Mouse (Mus musculus): ENCODE measurements around the gene Esrrb. TPM values are rescaled to one million over a fixed set of nuclear protein-coding genes. Genes with fewer than 3 reads are reported as not detected.

The Esrrb gene
- polyA plus RNA-seq, 1 experiment from 2014 or later, result 2.2 TPM

- no peaks in the 10 kb centered on the region for H3K9me3 ChIP-seq (replicated peaks; ENCODE audit: control insufficient read depth, low read length)
These were observed 1.5 kb upstream of the Esrrb start for GRCm38 (mm10) chr12:86359406-86359805.

DNA sequence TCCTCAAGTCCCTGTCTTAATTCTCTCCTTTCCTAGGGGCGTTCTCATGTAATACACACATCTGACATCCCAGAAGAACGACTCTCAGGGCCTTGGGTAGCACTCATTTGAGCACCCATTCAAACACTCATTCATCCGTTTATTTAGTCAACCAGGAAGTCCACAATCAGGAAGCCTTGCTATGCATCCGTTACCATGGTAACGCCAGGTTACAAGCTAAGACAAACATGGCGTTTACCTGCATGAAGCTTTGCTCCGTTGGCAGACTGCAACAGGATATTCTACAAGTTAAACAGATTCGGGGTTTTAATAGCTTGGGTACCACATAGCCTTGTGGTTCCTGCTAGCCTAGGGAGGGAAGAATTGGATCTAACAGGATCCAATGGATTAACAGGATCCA is 1.0 kb upstream of the Esrrb start:
- WGBS, result 79% methylated on average over 8 of the region's 8 CpGs
- no peak for ATAC-seq (replicated peaks; ENCODE audit: extremely low read depth, insufficient read depth, low FRiP score)

More at GRCm38 (mm10) chr12:86359406-86359805, 1.5 kb upstream of the Esrrb start:
- H3K9ac ChIP-seq (ENCODE audit: low read length), result no peak overlapping the region
- H3K4me2 ChIP-seq (ENCODE audit: low read depth, low read length), result no peak overlapping the region
- H3K27ac ChIP-seq (ENCODE audit: low read length), result no peak overlapping the region
- H3K27me3 ChIP-seq (ENCODE audit: control insufficient read depth, insufficient read depth, low read length), result no peaks in the 10 kb centered on the region
- 31% methylated on average over 6 of the region's 6 CpGs for WGBS
- no peak overlapping the region for H3K4me3 ChIP-seq (ENCODE audit: low read length)
- peaks cover 11% of the 10 kb centered on the region for H3K4me1 ChIP-seq (ENCODE audit: control insufficient read depth, insufficient read depth, low read length)
- H3K36me3 ChIP-seq (ENCODE audit: control insufficient read depth, insufficient read depth), result no peaks in the 10 kb centered on the region
- ATAC-seq (replicated peaks; ENCODE audit: extremely low read depth, insufficient read depth, low FRiP score), result no peak

DNA sequence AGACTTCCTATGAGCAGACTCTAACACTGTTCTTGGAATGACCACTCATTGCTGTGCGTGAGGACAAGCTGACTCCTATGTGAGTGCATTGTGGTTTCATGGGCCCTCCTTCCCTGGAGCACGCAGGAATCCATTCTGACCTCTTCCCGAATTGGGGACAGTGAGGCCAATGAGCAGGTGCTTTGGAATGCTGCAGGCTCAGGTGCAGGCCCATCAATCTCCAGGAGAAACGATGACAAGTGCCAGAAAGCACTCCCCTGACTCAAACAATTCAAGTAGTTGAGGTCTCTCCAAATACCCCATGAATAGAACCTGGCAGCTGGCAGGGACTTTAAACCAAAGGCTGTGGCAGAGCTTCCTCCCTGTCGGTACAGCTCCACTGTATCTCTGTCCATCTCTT is 3.4 kb downstream of the Esrrb start:
- H3K27me3 ChIP-seq (ENCODE audit: control insufficient read depth, insufficient read depth, low read length), result no peaks in the 10 kb centered on the region
- H3K4me1 ChIP-seq (ENCODE audit: control insufficient read depth, insufficient read depth, low read length), result peaks cover 11% of the 10 kb centered on the region
- no peak for ATAC-seq (replicated peaks; ENCODE audit: extremely low read depth, insufficient read depth, low FRiP score)
- no peak overlapping the region for H3K27ac ChIP-seq (ENCODE audit: low read length)
- no peaks in the 10 kb centered on the region for H3K9me3 ChIP-seq (replicated peaks; ENCODE audit: control insufficient read depth, low read length)
- no peak overlapping the region for H3K9ac ChIP-seq (ENCODE audit: low read length)
- H3K36me3 ChIP-seq (ENCODE audit: control insufficient read depth, insufficient read depth), result no peaks in the 10 kb centered on the region
- WGBS, result 17% methylated on average over 5 of the region's 5 CpGs
- H3K4me3 ChIP-seq (ENCODE audit: low read length), result no peak overlapping the region
- H3K4me2 ChIP-seq (ENCODE audit: low read depth, low read length), result no peak overlapping the region

More for the DNA sequence above, 1.0 kb upstream of the Esrrb start:
- Histone ChIP-seq H3K9me3 (replicated peaks; ENCODE audit: control insufficient read depth, low read length) (no peaks in the 10 kb centered on the region), H3K9ac (ENCODE audit: low read length) (no peak overlapping the region), H3K4me2 (ENCODE audit: low read depth, low read length) (no peak overlapping the region), H3K4me1 (ENCODE audit: control insufficient read depth, insufficient read depth, low read length) (peaks cover 11% of the 10 kb centered on the region), H3K27me3 (ENCODE audit: control insufficient read depth, insufficient read depth, low read length) (no peaks in the 10 kb centered on the region), H3K4me3 (ENCODE audit: low read length) (no peak overlapping the region), H3K27ac (ENCODE audit: low read length) (no peak overlapping the region), H3K36me3 (ENCODE audit: control insufficient read depth, insufficient read depth) (no peaks in the 10 kb centered on the region)

GRCm38 (mm10) chr12:86364756-86365155 is 3.8 kb downstream of the Esrrb start:
- Histone ChIP-seq H3K4me2 (ENCODE audit: low read depth, low read length) (no peak overlapping the region), H3K9ac (ENCODE audit: low read length) (no peak overlapping the region), H3K4me1 (ENCODE audit: control insufficient read depth, insufficient read depth, low read length) (peaks cover 11% of the 10 kb centered on the region), H3K36me3 (ENCODE audit: control insufficient read depth, insufficient read depth) (no peaks in the 10 kb centered on the region), H3K27ac (ENCODE audit: low read length) (no peak overlapping the region), H3K27me3 (ENCODE audit: control insufficient read depth, insufficient read depth, low read length) (no peaks in the 10 kb centered on the region), H3K4me3 (ENCODE audit: low read length) (no peak overlapping the region), H3K9me3 (replicated peaks; ENCODE audit: control insufficient read depth, low read length) (no peaks in the 10 kb centered on the region)
- ATAC-seq (replicated peaks; ENCODE audit: extremely low read depth, insufficient read depth, low FRiP score), result no peak
- 41% methylated on average over 5 of the region's 5 CpGs for WGBS

- H3K4me1 ChIP-seq (ENCODE audit: control insufficient read depth, insufficient read depth, low read length), result no peaks in the 10 kb centered on the region
- no peaks in the 10 kb centered on the region for H3K36me3 ChIP-seq (ENCODE audit: control insufficient read depth, insufficient read depth)
- no peak overlapping the region for H3K4me2 ChIP-seq (ENCODE audit: low read depth, low read length)
- no peak overlapping the region for H3K4me3 ChIP-seq (ENCODE audit: low read length)
- H3K27me3 ChIP-seq (ENCODE audit: control insufficient read depth, insufficient read depth, low read length), result no peaks in the 10 kb centered on the region
- no peaks in the 10 kb centered on the region for H3K9me3 ChIP-seq (replicated peaks; ENCODE audit: control insufficient read depth, low read length)
- no peak overlapping the region for H3K27ac ChIP-seq (ENCODE audit: low read length)
- ATAC-seq (replicated peaks; ENCODE audit: extremely low read depth, insufficient read depth, low FRiP score), result no peak
- 86% methylated on average over 17 of the region's 17 CpGs for WGBS
- H3K9ac ChIP-seq (ENCODE audit: low read length), result no peak overlapping the region
These were observed 9.9 kb downstream of the Esrrb start for GRCm38 (mm10) chr12:86370611-86371383.

DNA sequence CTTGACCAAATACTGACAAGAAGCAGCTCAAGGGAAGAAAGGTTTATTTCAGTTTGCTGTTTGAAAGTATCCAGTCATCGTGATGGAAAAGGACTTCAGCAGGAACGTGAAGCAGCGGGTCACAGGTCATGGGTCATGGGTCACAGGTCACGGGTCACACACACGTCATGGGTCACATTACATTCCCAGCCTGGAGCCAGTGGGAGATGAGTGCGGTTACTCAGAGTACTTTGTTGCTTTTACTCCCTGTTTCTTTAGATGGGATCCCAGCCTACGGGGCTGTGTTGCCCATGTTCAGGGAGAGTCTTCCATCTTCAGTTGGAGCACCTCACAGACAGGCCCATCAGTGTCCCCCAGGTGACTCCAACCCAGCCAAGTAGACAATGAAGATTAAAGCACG is 13.4 kb downstream of the Esrrb start:
- H3K27ac ChIP-seq (ENCODE audit: low read length), result no peak overlapping the region
- H3K4me1 ChIP-seq (ENCODE audit: control insufficient read depth, insufficient read depth, low read length), result no peaks in the 10 kb centered on the region
- H3K9ac ChIP-seq (ENCODE audit: low read length), result no peak overlapping the region
- 72% methylated on average over 8 of the region's 8 CpGs for WGBS
- no peaks in the 10 kb centered on the region for H3K27me3 ChIP-seq (ENCODE audit: control insufficient read depth, insufficient read depth, low read length)
- no peak overlapping the region for H3K4me3 ChIP-seq (ENCODE audit: low read length)
- no peaks in the 10 kb centered on the region for H3K36me3 ChIP-seq (ENCODE audit: control insufficient read depth, insufficient read depth)
- no peaks in the 10 kb centered on the region for H3K9me3 ChIP-seq (replicated peaks; ENCODE audit: control insufficient read depth, low read length)
- H3K4me2 ChIP-seq (ENCODE audit: low read depth, low read length), result no peak overlapping the region
- no peak for ATAC-seq (replicated peaks; ENCODE audit: extremely low read depth, insufficient read depth, low FRiP score)

DNA sequence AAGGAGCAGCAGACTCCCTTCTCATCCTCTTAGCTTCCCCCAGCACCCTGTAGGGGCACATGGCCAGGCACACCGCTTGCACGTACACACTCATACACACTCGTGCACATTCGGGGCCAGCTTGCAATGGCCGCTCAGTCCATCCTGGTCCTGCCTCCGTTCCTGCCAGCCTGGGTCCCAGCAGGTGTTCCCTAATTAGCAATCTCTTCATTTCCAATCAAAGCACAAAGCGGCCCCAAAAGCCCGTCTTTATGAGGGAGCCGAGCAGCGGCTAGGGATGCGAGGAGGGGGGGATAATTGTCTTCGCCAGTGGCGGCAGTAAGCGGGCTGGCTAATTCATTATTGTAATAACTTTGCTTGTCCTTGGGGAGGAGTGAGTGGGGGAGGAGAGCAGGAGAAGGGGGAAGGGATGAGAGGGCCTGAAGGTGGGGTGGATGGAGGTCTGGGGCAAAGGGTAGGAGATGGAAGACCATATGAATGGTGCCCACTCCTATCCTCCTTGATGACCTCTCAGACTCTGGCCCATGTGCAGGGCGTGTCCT is 18.8 kb downstream of the Esrrb start:
- Histone ChIP-seq H3K9me3 (replicated peaks; ENCODE audit: control insufficient read depth, low read length) (no peaks in the 10 kb centered on the region), H3K27me3 (ENCODE audit: control insufficient read depth, insufficient read depth, low read length) (no peaks in the 10 kb centered on the region), H3K4me1 (ENCODE audit: control insufficient read depth, insufficient read depth, low read length) (no peaks in the 10 kb centered on the region), H3K27ac (ENCODE audit: low read length) (no peak overlapping the region), H3K4me2 (ENCODE audit: low read depth, low read length) (no peak overlapping the region), H3K9ac (ENCODE audit: low read length) (no peak overlapping the region), H3K36me3 (ENCODE audit: control insufficient read depth, insufficient read depth) (no peaks in the 10 kb centered on the region), H3K4me3 (ENCODE audit: low read length) (no peak overlapping the region)
- ATAC-seq (replicated peaks; ENCODE audit: extremely low read depth, insufficient read depth, low FRiP score), result no peak
- WGBS, result 40% methylated on average over 15 of the region's 15 CpGs

DNA sequence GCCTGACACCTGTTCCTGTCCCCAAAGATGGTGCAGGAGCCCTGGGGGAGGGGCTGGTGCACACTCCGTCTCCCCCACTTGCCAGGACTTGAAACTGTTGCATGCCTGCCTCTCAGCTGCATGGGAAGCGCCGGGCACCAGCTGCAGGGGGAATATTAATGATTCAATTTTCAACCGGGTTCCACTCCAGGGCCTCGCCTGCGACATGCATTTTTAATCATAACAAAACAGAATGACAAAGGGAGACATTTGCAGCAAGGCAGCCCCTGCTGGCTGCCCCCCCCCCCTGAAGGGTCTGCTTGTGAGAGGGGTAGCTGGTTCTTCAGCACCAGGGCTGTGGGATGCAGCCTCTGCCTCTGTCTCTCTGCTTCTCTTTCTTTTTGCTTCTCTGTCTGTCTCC is 22.9 kb downstream of the Esrrb start:
- no peak for ATAC-seq (replicated peaks; ENCODE audit: extremely low read depth, insufficient read depth, low FRiP score)
- 34% methylated on average over 6 of the region's 6 CpGs for WGBS
- H3K4me1 ChIP-seq (ENCODE audit: control insufficient read depth, insufficient read depth, low read length), result no peaks in the 10 kb centered on the region

DNA sequence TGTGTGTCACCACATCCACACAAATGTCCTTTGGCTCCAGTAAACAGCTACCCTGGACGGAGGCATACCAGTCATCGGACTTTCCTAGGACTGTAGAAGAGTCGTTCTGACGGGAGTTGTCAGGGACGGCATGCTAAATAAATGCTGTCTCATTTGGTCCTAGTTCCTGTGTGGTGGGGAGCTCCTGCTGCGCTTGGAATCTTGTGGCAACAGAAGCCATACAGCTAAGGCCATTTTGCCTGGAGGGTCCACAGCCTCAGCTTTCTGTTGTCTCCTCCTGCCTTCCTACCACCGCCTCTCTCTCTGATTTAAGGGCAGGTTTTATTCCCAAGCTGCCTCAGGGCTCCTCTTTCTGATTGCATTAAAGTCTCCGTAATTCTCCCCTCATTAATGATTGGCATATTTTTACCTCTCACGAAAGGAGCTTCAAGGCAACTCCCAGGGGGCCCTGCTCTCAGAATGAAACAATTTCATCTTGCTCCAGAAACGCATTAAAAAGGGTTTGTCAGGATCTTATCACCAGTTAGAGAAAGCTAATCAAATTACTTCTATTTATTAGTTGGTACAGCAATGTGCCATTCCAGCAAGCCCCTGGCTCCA is 26.9 kb downstream of the Esrrb start:
- Histone ChIP-seq H3K27me3 (ENCODE audit: control insufficient read depth, insufficient read depth, low read length) (no peaks in the 10 kb centered on the region), H3K4me1 (ENCODE audit: control insufficient read depth, insufficient read depth, low read length) (no peaks in the 10 kb centered on the region), H3K36me3 (ENCODE audit: control insufficient read depth, insufficient read depth) (no peaks in the 10 kb centered on the region), H3K27ac (ENCODE audit: low read length) (no peak overlapping the region), H3K4me3 (ENCODE audit: low read length) (no peak overlapping the region), H3K9ac (ENCODE audit: low read length) (no peak overlapping the region), H3K4me2 (ENCODE audit: low read depth, low read length) (no peak overlapping the region), H3K9me3 (replicated peaks; ENCODE audit: control insufficient read depth, low read length) (no peaks in the 10 kb centered on the region)
- no peak for ATAC-seq (replicated peaks; ENCODE audit: extremely low read depth, insufficient read depth, low FRiP score)
- WGBS, result 70% methylated on average over 10 of the region's 10 CpGs

More for the DNA sequence above, 22.9 kb downstream of the Esrrb start:
- H3K9ac ChIP-seq (ENCODE audit: low read length), result no peak overlapping the region
- no peaks in the 10 kb centered on the region for H3K36me3 ChIP-seq (ENCODE audit: control insufficient read depth, insufficient read depth)
- H3K27ac ChIP-seq (ENCODE audit: low read length), result no peak overlapping the region
- H3K4me3 ChIP-seq (ENCODE audit: low read length), result no peak overlapping the region
- H3K4me2 ChIP-seq (ENCODE audit: low read depth, low read length), result no peak overlapping the region
- no peaks in the 10 kb centered on the region for H3K27me3 ChIP-seq (ENCODE audit: control insufficient read depth, insufficient read depth, low read length)
- H3K9me3 ChIP-seq (replicated peaks; ENCODE audit: control insufficient read depth, low read length), result no peaks in the 10 kb centered on the region
